Mouse (Mus musculus) MEL (cell line): ENCODE measurements around the gene Syn2. TPM values are rescaled to one million over a fixed set of nuclear protein-coding genes. Genes with fewer than 3 reads are reported as not detected.
"Not testable (repeated sequence)": the region's sequence is repeated elsewhere in the genome, so short reads cannot be mapped to it uniquely, and the experiment has no call there.

ENCODE experiments used
- DNase-seq: peaks from one replicate; pipeline ENCODE4 v3.0.0; 2011; ENCODE audit warnings: low read depth, low spot score
- H3K27ac ChIP-seq: 2 replicates; pipeline ENCODE4 v1.5.1; 2012; ENCODE audit warnings: low read depth, mild to moderate bottlenecking, control low read depth, low read length, moderate library complexity; ENCODE audit not compliant: control insufficient read depth
- H3K27me3 ChIP-seq, 2 experiments: fragments of 150-350 bp in 1 of 2; sonication (generic) in 1 of 2; 2 replicates each; pipeline ENCODE4 v1.6.1; 2012; ENCODE audit warnings: low read length in 2 of 2, mild to moderate bottlenecking in 2 of 2, improper control_type of control experiment in 1 of 2, moderate library complexity in 1 of 2; ENCODE audit not compliant: insufficient read depth in 2 of 2, control insufficient read depth in 1 of 2
- H3K36me3 ChIP-seq, 2 experiments: 2 replicates each; pipeline ENCODE4 v1.6.1; 2012 to 2014; ENCODE audit warnings: low read length in 2 of 2, improper control_type of control experiment in 1 of 2, inconsistent platforms in 1 of 2, mild to moderate bottlenecking in 1 of 2; ENCODE audit not compliant: insufficient read depth in 2 of 2, control insufficient read depth in 1 of 2
- H3K4me1 ChIP-seq, 2 experiments: fragments of 150-350 bp in 1 of 2; sonication (generic) in 1 of 2; 2 replicates each; pipeline ENCODE4 v1.6.1; 2012; ENCODE audit warnings: low read length in 2 of 2, improper control_type of control experiment in 1 of 2, mild to moderate bottlenecking in 1 of 2; ENCODE audit not compliant: insufficient read depth in 2 of 2, control insufficient read depth in 1 of 2
- H3K4me3 ChIP-seq, 2 experiments: fragments of 150-350 bp in 1 of 2; sonication (generic) in 1 of 2; 2 replicates each; pipeline ENCODE4 v1.5.1; 2012; ENCODE audit warnings: low read depth in 2 of 2, low read length in 2 of 2, mild to moderate bottlenecking in 2 of 2, moderate library complexity in 2 of 2, control low read depth in 1 of 2, improper control_type of control experiment in 1 of 2; ENCODE audit not compliant: control insufficient read depth in 1 of 2, insufficient read depth in 1 of 2
- H3K79me2 ChIP-seq: 2 replicates; pipeline ENCODE4 v1.6.1; 2012; ENCODE audit warnings: mild to moderate bottlenecking, low read length, moderate library complexity; ENCODE audit not compliant: control insufficient read depth, poor library complexity, insufficient read depth
- H3K9ac ChIP-seq: 2 replicates; pipeline ENCODE4 v1.6.1; 2012; ENCODE audit warnings: low read depth, mild to moderate bottlenecking, control low read depth, low read length, moderate library complexity; ENCODE audit not compliant: control insufficient read depth, poor library complexity, severe bottlenecking
- H3K9me3 ChIP-seq: fragments of 150-350 bp; sonication (generic); replicated peaks from 2 replicates; pipeline ENCODE4 v1.6.1; 2012; ENCODE audit warnings: mild to moderate bottlenecking, low read length, improper control_type of control experiment, moderate library complexity; ENCODE audit not compliant: insufficient read depth
- BHLHE40 ChIP-seq: IDR thresholded peaks from 2 replicates; pipeline ENCODE4 v1.6.1; 2012; ENCODE audit warnings: low read depth, mild to moderate bottlenecking, inconsistent platforms, low read length, improper control_type of control experiment, borderline replicate concordance
- CHD1 ChIP-seq: IDR thresholded peaks from 2 replicates; pipeline ENCODE4 v1.6.1; 2012; ENCODE audit warnings: low read depth, mild to moderate bottlenecking, inconsistent platforms, low read length, improper control_type of control experiment
- CTCF ChIP-seq, 3 experiments: IDR thresholded peaks in 2 of 3; conservative IDR thresholded peaks in 1 of 3; 2 replicates each; pipeline ENCODE4 v1.5.1; 2011 to 2012; ENCODE audit warnings: low read length in 3 of 3, low read depth in 2 of 3, mild to moderate bottlenecking in 2 of 3, improper control_type of control experiment in 1 of 3, inconsistent platforms in 1 of 3, mixed read lengths in 1 of 3, moderate library complexity in 1 of 3; ENCODE audit not compliant: control insufficient read depth in 1 of 3, insufficient read depth in 1 of 3, poor library complexity in 1 of 3, severe bottlenecking in 1 of 3
- E2F4 ChIP-seq: IDR thresholded peaks from 2 replicates; pipeline ENCODE4 v1.6.1; 2011; ENCODE audit warnings: low read depth, low read length, improper control_type of control experiment, borderline replicate concordance
- GABPA ChIP-seq: IDR thresholded peaks from 2 replicates; pipeline ENCODE4 v1.6.1; 2012; ENCODE audit warnings: low read depth, mild to moderate bottlenecking, inconsistent platforms, low read length, improper control_type of control experiment, moderate library complexity
- GATA1 ChIP-seq: IDR thresholded peaks from 2 replicates; pipeline ENCODE4 v1.6.1; 2011; ENCODE audit warnings: low read depth, low read length, improper control_type of control experiment
- HCFC1 ChIP-seq: IDR thresholded peaks from 2 replicates; pipeline ENCODE4 v1.6.1; 2012; ENCODE audit warnings: low read depth, mild to moderate bottlenecking, inconsistent platforms, low read length, improper control_type of control experiment, moderate library complexity
- JUND ChIP-seq: IDR thresholded peaks from 2 replicates; pipeline ENCODE4 v1.6.1; 2011; ENCODE audit warnings: low read depth, mild to moderate bottlenecking, improper control_type of control experiment, low read length
- KAT2A ChIP-seq: conservative IDR thresholded peaks from 2 replicates; pipeline ENCODE4 v1.6.1; 2012; ENCODE audit warnings: low read depth, low read length, improper control_type of control experiment, inconsistent platforms
- MAX ChIP-seq: IDR thresholded peaks from 2 replicates; pipeline ENCODE4 v1.6.1; 2011; ENCODE audit warnings: low read length, improper control_type of control experiment
- MAZ ChIP-seq: IDR thresholded peaks from 2 replicates; pipeline ENCODE4 v1.6.1; 2012; ENCODE audit warnings: low read depth, mild to moderate bottlenecking, inconsistent platforms, low read length, improper control_type of control experiment
- MYB ChIP-seq: IDR thresholded peaks from 2 replicates; pipeline ENCODE4 v1.6.1; 2011; ENCODE audit warnings: mild to moderate bottlenecking, low read depth, low read length, improper control_type of control experiment
- POLR2A ChIP-seq, 2 experiments: IDR thresholded peaks; 2 replicates each; pipeline ENCODE4 v1.6.1; 2011 to 2012; ENCODE audit warnings: low read length in 2 of 2, mild to moderate bottlenecking in 2 of 2, control low read depth in 1 of 2, improper control_type of control experiment in 1 of 2, low read depth in 1 of 2, moderate library complexity in 1 of 2; ENCODE audit not compliant: control insufficient read depth in 1 of 2, insufficient read depth in 1 of 2, poor library complexity in 1 of 2
- POLR2AphosphoS5 ChIP-seq: IDR thresholded peaks from 2 replicates; pipeline ENCODE4 v1.6.1; 2012; ENCODE audit warnings: low read depth, borderline replicate concordance, mild to moderate bottlenecking, inconsistent platforms, low read length, moderate library complexity, mixed read lengths
- SIN3A ChIP-seq: IDR thresholded peaks from 2 replicates; pipeline ENCODE4 v1.6.1; 2012; ENCODE audit warnings: low read length, improper control_type of control experiment, inconsistent platforms
- UBTF ChIP-seq: IDR thresholded peaks from 2 replicates; pipeline ENCODE4 v1.6.1; 2012; ENCODE audit warnings: low read depth, mild to moderate bottlenecking, inconsistent platforms, low read length, improper control_type of control experiment, moderate library complexity, borderline replicate concordance; ENCODE audit not compliant: insufficient read depth
- USF2 ChIP-seq, 2 experiments: IDR thresholded peaks; 2 replicates each; pipeline ENCODE4 v1.6.1; 2011 to 2012; ENCODE audit warnings: improper control_type of control experiment in 2 of 2, low read length in 2 of 2, borderline replicate concordance in 1 of 2, inconsistent platforms in 1 of 2, low read depth in 1 of 2, mild to moderate bottlenecking in 1 of 2; ENCODE audit not compliant: insufficient read depth in 1 of 2
- polyA plus RNA-seq, 2 experiments: library from polyadenylated mRNA; stranded (reverse) in 1 of 2; unstranded in 1 of 2; fragments of >175 nt in 1 of 2; fragments of >200 nt in 1 of 2; gene quantifications; 2 replicates each; pipeline versions ENCODE4 v1.2.1 to v1.2.4; 2012; ENCODE audit warnings: low replicate concordance in 2 of 2, low read depth in 1 of 2; ENCODE audit not compliant: insufficient read length in 2 of 2, insufficient read depth in 1 of 2, missing spikeins in 1 of 2
- total RNA-seq: library from RNA; depleted of rRNA; stranded (reverse); fragments of 300-350 nt; gene quantifications from 2 replicates; pipeline ENCODE4 v1.2.3, GENCODE M21; 2012

The Syn2 gene
- total and polyA plus RNA-seq, 3 experiments = not detected

GRCm38 (mm10) chr6:115239335-115239734, 104.6 kb downstream of the Syn2 start:
- no peak overlapping the region for H3K9ac ChIP-seq
- H3K9me3 ChIP-seq = no peaks in the 10 kb centered on the region
- H3K4me1 ChIP-seq = no peaks in the 10 kb centered on the region
- no peaks in the 10 kb centered on the region for H3K79me2 ChIP-seq
- no peak overlapping the region for H3K27ac ChIP-seq
- no peak overlapping the region for H3K4me3 ChIP-seq
- no peak for DNase-seq
- peaks cover 2% of the 10 kb centered on the region in 2 experiments for H3K27me3 ChIP-seq
- no peaks in the 10 kb centered on the region for H3K36me3 ChIP-seq
- no peak for TF ChIP-seq GATA1
- TF ChIP-seq POLR2A (IDR thresholded peaks at IDR 0.05; ENCODE audit: control insufficient read depth in 1 of 2, insufficient read depth in 1 of 2, low read depth in 1 of 2, low read length in 2 of 2, poor library complexity in 1 of 2) = no peak
- TF ChIP-seq USF2 (IDR thresholded peaks at IDR 0.05; ENCODE audit: borderline replicate concordance in 1 of 2, insufficient read depth in 1 of 2, low read depth in 1 of 2, low read length in 2 of 2) = no peak
- TF ChIP-seq GABPA = no peak
- TF ChIP-seq MAZ = no peak
- no peak for TF ChIP-seq UBTF
- no peak for TF ChIP-seq BHLHE40
- no peak for TF ChIP-seq SIN3A
- no peak for TF ChIP-seq E2F4
- no peak for TF ChIP-seq CHD1
- TF ChIP-seq HCFC1 = no peak
- no peak for TF ChIP-seq MAX
- no peak for TF ChIP-seq KAT2A
- TF ChIP-seq CTCF (IDR thresholded peaks at IDR 0.05 in 2 of 3, conservative IDR thresholded peaks at IDR 0.05 in 1 of 3; ENCODE audit: control insufficient read depth in 1 of 3, insufficient read depth in 1 of 3, low read depth in 2 of 3, low read length in 3 of 3, poor library complexity in 1 of 3, severe bottlenecking in 1 of 3) = no peak
- TF ChIP-seq JUND = no peak
- TF ChIP-seq POLR2AphosphoS5 = no peak
- no peak for TF ChIP-seq MYB

DNA sequence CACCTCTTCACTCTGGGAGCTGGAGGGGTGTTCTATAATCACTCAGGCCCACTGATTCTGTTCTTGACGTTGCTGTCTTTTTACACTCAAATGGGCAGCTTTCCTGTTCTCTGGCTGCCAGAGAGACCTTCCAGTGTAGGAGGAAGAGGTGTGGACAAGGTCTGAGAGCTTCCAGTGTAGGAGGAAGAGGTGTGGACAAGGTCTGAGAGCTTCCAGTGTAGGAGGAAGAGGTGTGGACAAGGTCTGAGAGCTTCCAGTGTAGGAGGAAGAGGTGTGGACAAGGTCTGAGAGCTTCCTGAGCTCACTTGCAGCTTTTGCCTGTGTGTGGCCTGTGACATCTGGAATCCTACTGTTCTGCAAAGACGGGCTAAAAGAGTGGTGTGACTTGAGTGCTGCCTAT, 105.7 kb downstream of the Syn2 start:
- not testable (repeated sequence) for DNase-seq, H3K36me3 ChIP-seq, H3K4me3 ChIP-seq, H3K27me3 ChIP-seq, H3K4me1 ChIP-seq, H3K27ac ChIP-seq, H3K79me2 ChIP-seq, H3K9ac ChIP-seq, H3K9me3 ChIP-seq
